Mouse (Mus musculus) liver, embryonic 11.5 days (tissue): Measurements from ENCODE around the gene Upb1. TPM values are rescaled to one million over a fixed set of nuclear protein-coding genes. Genes with fewer than 3 reads are reported as not detected.
"Not testable (repeated sequence)": the region's sequence is repeated elsewhere in the genome, so short reads cannot be mapped to it uniquely, and the experiment has no call there.

ENCODE experiments used
- ATAC-seq: fragments of 200-750 bp; cut with Nextera tagmentation; replicated peaks from 2 replicates; pipeline ENCODE4 v1.8.0; 2017; ENCODE audit warnings: moderate number of reproducible peaks, mild to moderate bottlenecking, moderate TSS enrichment, moderate library complexity; ENCODE audit not compliant: low FRiP score
- DNase-seq: peaks from one replicate; pipeline ENCODE4 v3.0.0-alpha.2; 2017; ENCODE audit warnings: low spot score
- H3K27ac ChIP-seq: fragments of 300-500 bp; sonication (generic); 2 replicates; pipeline ENCODE4 v1.5.1; 2014; ENCODE audit warnings: mild to moderate bottlenecking, low read depth, low read length, control low read depth
- H3K27me3 ChIP-seq: fragments of 300-500 bp; sonication (generic); replicated peaks from 2 replicates; pipeline ENCODE4 v1.6.1; 2014; ENCODE audit warnings: low read length, mixed read lengths; ENCODE audit not compliant: control insufficient read depth, insufficient read depth
- H3K36me3 ChIP-seq: fragments of 300-500 bp; sonication (generic); 2 replicates; pipeline ENCODE4 v1.6.1; 2014; ENCODE audit warnings: mild to moderate bottlenecking, low read length, moderate library complexity, mixed read lengths; ENCODE audit not compliant: control insufficient read depth, insufficient read depth
- H3K4me1 ChIP-seq: fragments of 300-500 bp; sonication (generic); replicated peaks from 2 replicates; pipeline ENCODE4 v1.6.1; 2014; ENCODE audit warnings: low read length, mixed read lengths; ENCODE audit not compliant: control insufficient read depth, insufficient read depth
- H3K4me2 ChIP-seq: fragments of 300-500 bp; sonication (generic); 2 replicates; pipeline ENCODE4 v1.6.1; 2014; ENCODE audit warnings: mild to moderate bottlenecking, control low read depth, moderate library complexity
- H3K4me3 ChIP-seq: fragments of 300-500 bp; sonication (generic); 2 replicates; pipeline ENCODE4 v1.5.1; 2014; ENCODE audit warnings: low read depth, low read length, control low read depth
- H3K9ac ChIP-seq: fragments of 300-500 bp; sonication (generic); 2 replicates; pipeline ENCODE4 v1.6.1; 2014; ENCODE audit warnings: low read depth, low read length, control low read depth
- H3K9me3 ChIP-seq: fragments of 300-500 bp; sonication (generic); 2 replicates; pipeline ENCODE4 v1.6.1; 2016; ENCODE audit warnings: low read length, inconsistent platforms, mixed read lengths; ENCODE audit not compliant: control insufficient read depth
- WGBS: fragments of 180-500 bp; shearing (Covaris S2); extraction: QIAGEN DNeasy Blood & Tissue Kit; methylation state at CpG from one replicate; pipeline ENCODE4 v1.1.7; 2014; 5-methylcytosine and 5-hydroxymethylcytosine counted together
- polyA plus RNA-seq: library from polyadenylated mRNA; unstranded; fragments of >200 nt; fragmentation: Nextera tagmentation; extraction: Ambion mirVana; gene quantifications from 2 replicates; pipeline ENCODE4 v1.2.1, GENCODE M21; 2014

The Upb1 gene
- polyA plus RNA-seq, 1 experiment from 2014 or later, result 5.5 TPM

DNA sequence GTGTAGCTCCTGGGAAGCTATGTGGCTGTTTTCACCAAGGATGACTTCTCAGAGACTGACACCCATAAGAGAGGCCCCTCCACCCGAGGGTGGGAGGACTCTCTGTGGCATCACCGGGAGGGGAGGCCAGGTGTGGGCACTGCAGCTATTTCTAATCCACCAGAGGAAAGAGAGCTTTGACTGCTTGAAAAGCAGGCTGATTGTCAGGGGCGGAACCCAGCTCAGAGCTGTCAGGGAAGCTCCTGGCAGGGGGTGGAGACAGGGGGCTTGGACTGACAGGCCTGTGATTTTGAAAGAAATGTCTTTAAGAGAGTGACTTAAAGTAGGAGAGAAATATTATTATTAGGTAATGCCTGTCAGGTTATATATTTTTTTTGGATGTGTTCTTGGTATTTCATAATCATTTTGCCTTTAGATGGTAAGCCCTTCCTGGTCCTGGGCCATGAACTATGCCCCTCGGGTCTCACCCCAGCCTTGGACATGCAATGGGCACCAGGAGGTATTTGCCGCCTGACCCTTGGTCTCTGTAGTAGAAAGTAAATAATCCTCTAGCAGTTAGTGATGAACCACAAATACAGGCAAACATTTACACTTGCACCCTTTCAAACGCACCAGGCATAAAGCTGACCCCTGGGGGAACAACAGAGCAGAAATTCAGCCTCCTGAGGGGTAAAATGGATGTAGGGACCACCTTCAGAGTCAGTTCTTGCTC is 74.4 kb downstream of the Upb1 start:
- WGBS, result 43% methylated on average over 3 of the region's 6 CpGs
- not testable (repeated sequence) for ATAC-seq, H3K27me3 ChIP-seq

GRCm38 (mm10) chr10:75477034-75477433 is 76.1 kb downstream of the Upb1 start:
- no peak overlapping the region for H3K27ac ChIP-seq
- H3K9ac ChIP-seq, result no peak overlapping the region
- no peak overlapping the region for H3K4me2 ChIP-seq
- H3K9me3 ChIP-seq, result no peaks in the 10 kb centered on the region
- no peaks in the 10 kb centered on the region for H3K36me3 ChIP-seq
- H3K27me3 ChIP-seq, result no peaks in the 10 kb centered on the region
- WGBS, result 79% methylated on average over 9 of the region's 9 CpGs
- ATAC-seq (no peak), DNase-seq (no peak)
- H3K4me3 ChIP-seq, result no peak overlapping the region
- no peaks in the 10 kb centered on the region for H3K4me1 ChIP-seq

More for the DNA sequence above, 74.4 kb downstream of the Upb1 start:
- H3K4me3 ChIP-seq, H3K9ac ChIP-seq, DNase-seq, H3K4me2 ChIP-seq, H3K36me3 ChIP-seq, H3K9me3 ChIP-seq, H3K4me1 ChIP-seq: not testable (repeated sequence)
- peak overlapping the region; percentile 56 for H3K27ac ChIP-seq

DNA sequence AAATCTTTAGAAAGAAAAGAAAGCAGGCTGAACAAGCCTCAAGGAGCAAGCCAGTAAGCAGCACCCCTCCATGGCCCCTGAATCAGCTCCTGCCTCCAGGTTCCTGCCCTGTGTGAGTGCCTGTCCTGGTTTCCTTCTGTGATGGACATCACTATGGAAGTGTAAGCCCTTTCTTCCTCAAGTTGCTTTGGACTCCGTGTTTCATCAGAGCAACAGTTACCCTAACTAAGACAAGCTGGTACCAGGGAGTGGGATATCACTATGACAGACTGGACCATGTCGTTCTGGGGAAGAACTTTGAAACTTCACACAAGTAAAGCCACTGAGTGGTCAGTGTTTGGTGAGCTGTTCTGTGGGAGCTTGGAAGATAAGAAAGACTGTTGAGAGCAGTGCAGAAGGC is 79.0 kb downstream of the Upb1 start:
- WGBS, result 73% methylated on average over 2 of the region's 2 CpGs
- no peak overlapping the region for H3K4me2 ChIP-seq
- no peak for ATAC-seq
- no peak overlapping the region for H3K4me3 ChIP-seq
- no peak overlapping the region for H3K27ac ChIP-seq
- H3K27me3 ChIP-seq, result no peaks in the 10 kb centered on the region
- H3K36me3 ChIP-seq, result no peaks in the 10 kb centered on the region
- no peaks in the 10 kb centered on the region for H3K9me3 ChIP-seq
- no peak for DNase-seq
- no peaks in the 10 kb centered on the region for H3K4me1 ChIP-seq
- H3K9ac ChIP-seq, result no peak overlapping the region

- H3K9me3 ChIP-seq, result no peaks in the 10 kb centered on the region
- H3K27ac ChIP-seq, result no peak overlapping the region
- H3K4me3 ChIP-seq, result no peak overlapping the region
- DNase-seq (no peak), ATAC-seq (no peak)
- H3K4me2 ChIP-seq, result no peak overlapping the region
- H3K27me3 ChIP-seq, result no peaks in the 10 kb centered on the region
- H3K36me3 ChIP-seq, result no peaks in the 10 kb centered on the region
- H3K9ac ChIP-seq, result no peak overlapping the region
- H3K4me1 ChIP-seq, result no peaks in the 10 kb centered on the region
- WGBS, result 68% methylated on average over 4 of the region's 4 CpGs
Observed at GRCm38 (mm10) chr10:75481703-75482102, 80.8 kb downstream of the Upb1 start.

- no peaks in the 10 kb centered on the region for H3K4me1 ChIP-seq
- H3K27ac ChIP-seq, result no peak overlapping the region
- no peak overlapping the region for H3K4me3 ChIP-seq
- H3K4me2 ChIP-seq, result no peak overlapping the region
- DNase-seq (no peak), ATAC-seq (no peak)
- H3K27me3 ChIP-seq, result no peaks in the 10 kb centered on the region
- no peaks in the 10 kb centered on the region for H3K9me3 ChIP-seq
- no peak overlapping the region for H3K9ac ChIP-seq
- H3K36me3 ChIP-seq, result no peaks in the 10 kb centered on the region
- WGBS, result 84% methylated on average over 5 of the region's 5 CpGs
Observed at GRCm38 (mm10) chr10:75482271-75482670, 81.4 kb downstream of the Upb1 start.

DNA sequence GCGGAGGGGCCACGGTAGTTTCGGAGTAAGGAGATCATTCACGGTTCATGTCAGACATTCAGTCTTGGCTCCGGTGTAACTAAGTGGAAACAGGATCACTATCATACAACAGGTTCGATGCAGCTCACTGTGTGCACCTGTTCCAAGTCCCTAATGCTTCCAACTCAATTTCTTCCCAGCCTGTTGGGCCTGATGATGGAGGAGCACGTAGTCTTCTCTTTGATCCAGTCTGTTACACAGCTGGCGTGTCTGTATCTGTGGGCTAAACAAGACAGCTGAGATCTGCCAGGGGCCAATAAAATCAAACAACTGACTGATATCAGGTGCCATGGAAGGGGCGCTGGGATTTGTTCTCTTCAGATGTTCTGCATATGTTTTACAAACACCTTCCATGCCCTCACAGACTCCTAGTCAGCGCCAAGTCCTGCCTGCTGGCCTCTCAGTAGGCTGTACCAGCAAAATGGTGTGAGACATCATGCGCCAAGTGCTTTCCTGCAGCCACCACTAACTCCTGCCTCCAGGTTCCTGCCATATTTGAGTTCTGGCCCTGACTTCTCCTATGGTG is 82.1 kb downstream of the Upb1 start:
- H3K9me3 ChIP-seq, result no peaks in the 10 kb centered on the region
- DNase-seq (no peak), ATAC-seq (no peak)
- no peak overlapping the region for H3K4me3 ChIP-seq
- H3K36me3 ChIP-seq, result no peaks in the 10 kb centered on the region
- H3K27me3 ChIP-seq, result no peaks in the 10 kb centered on the region
- H3K27ac ChIP-seq, result no peak overlapping the region
- 85% methylated on average over 11 of the region's 11 CpGs for WGBS
- no peak overlapping the region for H3K9ac ChIP-seq
- no peaks in the 10 kb centered on the region for H3K4me1 ChIP-seq
- no peak overlapping the region for H3K4me2 ChIP-seq

DNA sequence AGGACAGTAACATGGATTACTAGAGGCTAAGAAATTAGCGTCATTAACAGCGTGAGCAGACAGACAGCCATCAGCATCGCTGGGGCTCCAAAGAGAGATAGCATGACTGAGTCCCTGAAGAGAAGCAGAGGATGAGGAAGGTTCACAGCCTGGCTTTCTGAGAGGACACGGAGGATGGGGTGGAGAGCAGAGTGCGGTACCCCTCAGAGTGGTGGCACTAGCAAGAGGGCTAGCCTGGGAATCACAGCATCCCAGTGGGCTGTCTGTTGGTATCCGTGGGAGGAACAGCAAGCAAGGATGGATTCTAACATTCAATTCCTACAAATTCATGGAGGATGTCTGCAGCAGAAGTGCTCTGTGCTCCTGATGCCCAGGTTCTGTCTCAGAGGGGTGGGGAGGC is 83.2 kb downstream of the Upb1 start:
- no peaks in the 10 kb centered on the region for H3K4me1 ChIP-seq
- no peaks in the 10 kb centered on the region for H3K36me3 ChIP-seq
- no peak overlapping the region for H3K4me2 ChIP-seq
- H3K4me3 ChIP-seq, result no peak overlapping the region
- DNase-seq (no peak), ATAC-seq (no peak)
- H3K9me3 ChIP-seq, result no peaks in the 10 kb centered on the region
- WGBS, result 73% methylated on average over 6 of the region's 6 CpGs
- no peak overlapping the region for H3K27ac ChIP-seq
- no peaks in the 10 kb centered on the region for H3K27me3 ChIP-seq
- H3K9ac ChIP-seq, result no peak overlapping the region

GRCm38 (mm10) chr10:75484767-75485166 is 83.9 kb downstream of the Upb1 start:
- no peaks in the 10 kb centered on the region for H3K4me1 ChIP-seq
- no peaks in the 10 kb centered on the region for H3K36me3 ChIP-seq
- no peak for ATAC-seq
- H3K4me3 ChIP-seq, result no peak overlapping the region
- DNase-seq, result no peak
- no peak overlapping the region for H3K4me2 ChIP-seq
- 45% methylated on average over 6 of the region's 6 CpGs for WGBS
- H3K27me3 ChIP-seq, result no peaks in the 10 kb centered on the region
- no peaks in the 10 kb centered on the region for H3K9me3 ChIP-seq
- no peak overlapping the region for H3K9ac ChIP-seq
- no peak overlapping the region for H3K27ac ChIP-seq
